Mouse (Mus musculus): ENCODE data around the gene Lamtor3. TPM values are rescaled to one million over a fixed set of nuclear protein-coding genes. Genes with fewer than 3 reads are reported as not detected.
"Not testable (repeated sequence)": the region's sequence is repeated elsewhere in the genome, so short reads cannot be mapped to it uniquely, and the experiment has no call there.

Gene Lamtor3
- polyA plus RNA-seq, 1 experiment: 102 TPM

DNA sequence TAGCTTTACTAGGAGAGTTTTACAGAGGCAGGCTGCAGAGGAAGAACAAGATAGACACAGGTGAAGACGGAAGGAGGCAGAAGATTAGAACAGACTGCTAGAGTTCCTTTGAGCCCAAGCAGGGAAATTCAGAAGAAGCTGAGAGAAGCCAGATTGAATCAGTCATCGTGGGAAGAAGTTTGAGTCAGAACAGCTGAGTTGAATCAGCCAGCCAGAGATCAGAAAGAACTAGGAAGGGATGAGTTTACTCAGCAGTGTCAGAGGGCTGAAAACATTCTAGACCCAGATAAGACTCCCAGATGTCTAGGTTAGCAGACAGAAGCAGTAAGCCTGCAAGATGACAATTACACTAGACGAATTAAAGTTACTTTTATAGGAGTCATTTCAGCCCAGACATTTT lies 15.7 kb downstream of the Lamtor3 start:
- no peak for DNase-seq (ENCODE audit: low spot score)

DNA sequence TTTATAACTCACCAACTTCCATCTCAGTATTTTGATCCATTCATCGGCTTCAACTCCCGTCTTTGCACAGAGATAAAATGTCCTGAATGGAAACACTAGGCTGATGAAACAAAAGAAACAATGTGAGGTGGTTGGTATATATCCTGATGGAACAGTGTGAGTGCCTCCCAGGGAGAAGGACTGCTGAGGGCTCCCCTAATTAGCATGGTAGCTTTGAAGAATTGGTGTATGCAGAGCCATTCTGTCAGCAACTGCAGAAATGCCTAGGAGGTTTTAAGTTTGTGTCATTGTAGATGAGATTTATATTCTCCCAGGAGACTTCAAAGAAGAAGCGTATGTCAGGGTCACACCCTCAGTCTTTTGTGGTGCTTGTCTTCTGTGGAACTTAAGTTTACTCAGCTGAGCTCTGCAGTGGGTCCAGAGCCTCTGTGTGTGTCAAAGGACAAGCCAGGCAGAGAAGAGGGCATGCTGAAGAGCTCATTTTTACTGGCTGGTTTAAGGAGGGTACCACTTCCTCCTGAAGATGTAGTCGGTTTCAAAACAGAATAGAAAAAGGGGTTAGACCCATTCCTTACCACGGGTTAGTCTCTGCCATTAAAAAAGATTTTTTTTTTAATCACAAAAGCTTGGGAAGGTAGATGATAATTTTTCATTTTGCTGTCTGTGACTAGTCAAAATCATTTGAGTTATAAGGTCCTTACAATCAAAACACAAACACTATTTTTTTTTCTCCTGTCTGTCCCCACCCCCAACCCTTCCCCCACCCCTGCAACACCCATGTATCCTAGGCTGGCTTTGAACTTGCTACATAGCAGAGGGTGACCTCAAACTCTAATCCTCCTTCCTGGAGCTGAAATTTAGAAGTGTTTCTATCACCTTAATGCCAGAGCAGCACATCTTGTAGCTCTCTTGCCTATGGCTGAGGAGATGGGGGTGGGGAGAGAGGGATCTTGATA lies 17.5 kb downstream of the Lamtor3 start:
- DNase-seq (ENCODE audit: low spot score): no peak

DNA sequence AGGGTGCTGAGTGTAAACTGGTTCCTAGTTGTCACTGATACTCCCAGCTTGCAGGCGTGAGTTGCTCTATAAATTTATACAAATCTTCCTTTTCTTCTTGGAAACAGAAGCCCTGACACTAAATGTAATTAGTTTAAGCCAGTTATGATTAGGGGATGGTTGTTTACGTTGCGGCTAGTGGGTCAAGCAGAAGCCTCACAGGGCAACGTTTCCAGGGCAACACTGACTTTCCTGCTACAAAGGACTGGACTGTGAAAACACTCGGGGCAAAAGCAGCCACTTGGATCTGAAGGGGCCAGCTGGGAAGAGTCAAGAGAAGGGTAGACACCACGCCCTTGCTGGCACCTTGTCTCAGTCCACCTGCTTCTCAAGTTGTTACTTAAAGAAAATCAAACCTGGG lies 18.2 kb downstream of the Lamtor3 start:
- no peak for DNase-seq (ENCODE audit: low spot score)

DNA sequence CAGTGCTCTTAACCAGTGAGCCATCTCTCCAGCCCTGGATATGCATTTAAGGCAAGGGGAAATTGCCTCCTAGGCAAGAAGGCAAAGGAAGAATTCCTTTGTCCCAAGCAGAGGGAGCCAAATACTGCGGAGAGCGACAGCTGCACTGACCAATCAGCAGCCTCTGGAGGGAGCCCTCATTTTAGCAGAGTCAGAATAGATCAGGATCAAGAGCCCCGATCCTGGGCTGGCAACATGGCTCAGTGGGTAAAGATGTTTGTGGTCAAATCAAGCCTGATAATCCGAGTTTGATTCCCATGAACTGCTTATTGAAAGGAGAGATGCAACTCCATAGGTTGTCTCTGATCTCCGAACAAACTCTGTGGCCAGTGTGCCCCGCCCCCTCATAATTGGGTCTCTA lies 20.3 kb downstream of the Lamtor3 start:
- DNase-seq (ENCODE audit: low spot score): no peak

DNA sequence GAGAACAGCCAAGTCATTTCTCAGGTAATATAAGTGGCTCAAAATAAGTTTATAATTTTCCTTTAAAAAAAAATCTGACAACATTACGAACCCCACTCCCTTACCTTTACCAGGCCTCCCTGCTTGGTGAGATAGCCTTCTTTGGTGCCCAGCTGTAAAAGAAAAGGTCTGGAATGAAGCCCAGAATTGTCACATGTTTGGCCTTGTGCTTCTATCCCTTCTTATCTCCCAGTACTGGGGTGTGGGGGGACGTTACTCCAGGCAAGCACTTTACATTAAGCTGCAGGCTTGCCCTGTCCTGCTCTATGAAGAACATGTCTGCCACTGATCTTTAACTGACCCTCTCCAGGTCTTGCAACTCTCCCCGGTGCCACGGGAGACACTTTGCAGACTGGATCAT lies 22.5 kb downstream of the Lamtor3 start:
- DNase-seq (ENCODE audit: low spot score): no peak

DNA sequence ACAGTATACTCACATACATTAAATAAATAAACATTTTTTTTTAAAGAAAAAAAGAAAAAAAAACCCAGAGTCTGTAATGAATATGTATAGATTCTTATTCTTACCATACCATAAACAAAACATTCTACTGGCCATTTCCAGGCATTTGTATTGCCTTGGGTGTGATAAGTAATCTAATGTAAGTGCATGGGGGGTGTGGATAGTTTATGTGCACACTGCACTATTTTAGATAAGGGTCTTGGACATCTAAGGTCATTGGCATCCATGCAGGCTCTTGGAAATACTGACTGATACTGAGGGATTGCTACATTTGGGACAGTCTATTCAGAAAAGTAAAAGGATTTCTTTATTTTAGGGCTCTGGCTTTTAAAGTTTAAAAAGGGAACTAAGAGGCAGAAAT lies 23.2 kb downstream of the Lamtor3 start:
- no peak for DNase-seq (ENCODE audit: low spot score)

DNA sequence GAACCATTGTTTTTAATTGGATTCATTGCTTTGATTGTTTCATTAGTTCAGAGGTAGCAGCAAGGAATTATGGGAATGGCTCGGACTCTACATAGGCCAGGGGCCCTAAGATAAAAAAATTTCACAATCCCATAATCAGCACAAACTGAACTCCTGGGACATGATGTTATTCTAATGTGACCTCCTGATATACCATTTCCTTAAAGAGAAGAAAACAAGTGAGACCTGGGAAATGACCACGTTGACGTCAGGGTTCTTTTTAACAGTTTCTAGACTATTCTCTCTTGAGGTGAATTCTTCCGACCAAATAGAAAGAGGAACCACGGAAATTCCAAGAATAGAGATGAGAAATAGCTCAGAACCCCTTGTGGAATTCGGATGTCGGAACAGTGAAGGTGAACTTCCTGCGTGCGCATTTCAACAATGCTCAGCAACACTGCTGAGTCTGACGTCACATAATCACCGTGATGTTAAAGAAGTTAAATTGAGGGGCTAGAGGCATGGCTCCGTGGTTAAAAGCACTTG lies 23.9 kb downstream of the Lamtor3 start:
- no peak for DNase-seq (ENCODE audit: low spot score)

DNA sequence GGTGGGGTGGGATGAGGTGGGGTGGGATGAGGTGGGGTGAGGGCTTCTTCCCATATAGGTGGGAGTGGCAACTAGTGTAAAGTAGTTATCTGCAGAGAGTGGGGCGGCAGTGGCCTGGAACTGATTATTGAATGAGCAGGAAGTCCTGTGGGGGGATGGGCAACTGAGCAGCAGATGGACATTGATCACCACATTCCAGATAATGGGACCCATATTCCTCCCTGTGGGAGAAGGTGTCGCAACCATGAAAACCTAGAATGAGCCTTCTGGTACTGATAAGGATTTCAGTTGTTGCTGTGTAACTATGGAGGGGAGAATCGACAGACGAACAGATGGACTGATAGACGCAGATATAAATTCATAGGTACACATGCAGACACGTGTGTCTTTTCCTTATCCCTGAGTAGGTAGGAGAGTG lies 25.4 kb downstream of the Lamtor3 start:
- no peak for DNase-seq (ENCODE audit: low spot score)

DNA sequence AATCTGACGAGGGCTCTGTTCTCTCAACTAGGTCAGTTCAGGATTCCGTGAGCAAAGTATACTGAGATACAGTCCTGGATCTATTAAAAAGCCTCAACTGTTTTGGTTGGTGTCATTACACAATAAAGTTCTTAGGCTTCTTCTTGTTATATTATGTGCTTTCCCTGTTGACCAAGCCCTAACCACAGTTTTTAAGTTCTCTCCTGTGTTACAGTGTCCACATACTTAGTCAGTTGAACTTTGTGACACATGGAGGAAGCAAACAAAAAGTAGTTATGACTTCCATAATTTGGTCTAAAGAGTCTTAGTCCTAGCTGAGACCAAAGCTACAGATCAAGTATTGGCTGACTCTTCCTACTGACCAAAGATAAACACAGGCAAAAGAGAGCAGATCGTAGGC lies 28.5 kb downstream of the Lamtor3 start:
- no peak for DNase-seq (ENCODE audit: low spot score)

DNA sequence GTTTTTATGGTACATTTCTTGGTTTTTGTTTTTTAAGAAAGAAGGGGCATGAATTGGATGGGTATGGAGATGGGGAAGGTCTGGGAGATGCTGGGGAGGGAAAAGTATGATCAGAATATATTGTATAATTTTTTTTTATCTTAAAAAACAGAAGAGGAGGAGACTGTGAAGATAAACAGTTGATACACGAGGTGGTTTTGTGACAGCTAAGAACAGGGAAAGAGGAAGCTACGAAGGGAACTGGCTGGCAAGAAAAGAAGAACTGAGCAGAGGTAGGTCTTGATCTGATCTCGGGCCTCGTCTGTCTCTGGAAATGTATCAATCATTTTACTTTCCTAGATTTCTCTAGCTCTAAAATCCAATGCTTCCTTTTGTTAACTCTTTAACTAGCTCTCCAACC lies 29.2 kb downstream of the Lamtor3 start:
- DNase-seq (ENCODE audit: low spot score): no peak

DNA sequence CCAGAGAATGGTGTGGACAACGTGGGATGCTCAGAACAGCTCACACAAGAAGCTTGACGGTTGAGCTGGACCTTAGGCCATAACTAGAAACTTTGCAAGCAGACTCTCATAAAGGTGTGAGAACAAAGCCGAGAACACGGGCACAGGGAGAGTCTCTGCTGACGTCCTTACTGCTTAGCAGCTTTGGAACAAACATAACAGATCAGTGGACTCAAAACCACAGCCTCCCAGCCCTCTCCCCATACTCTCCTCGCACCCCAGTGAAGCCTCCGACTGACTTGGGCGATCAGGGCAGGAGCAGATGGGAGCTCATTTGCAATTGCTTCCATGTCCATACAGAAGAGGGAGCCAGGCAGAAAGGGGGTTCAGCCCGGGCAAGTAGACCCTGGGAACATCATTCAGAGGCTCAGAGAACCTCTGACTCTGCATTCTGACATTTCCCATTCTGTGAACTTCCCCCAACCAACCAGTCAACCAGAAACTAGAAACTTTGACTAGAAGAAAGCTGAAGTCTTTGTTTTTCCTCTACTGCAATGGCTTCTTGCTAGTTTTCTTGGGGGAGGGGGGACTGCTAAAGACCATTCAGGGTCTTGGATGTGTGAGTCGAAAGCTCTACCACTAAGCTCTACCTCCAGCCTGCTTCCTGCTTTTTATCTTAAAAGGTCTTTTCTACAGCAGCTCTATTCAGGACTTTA lies 32.0 kb downstream of the Lamtor3 start:
- no peak for DNase-seq (ENCODE audit: low spot score)

DNA sequence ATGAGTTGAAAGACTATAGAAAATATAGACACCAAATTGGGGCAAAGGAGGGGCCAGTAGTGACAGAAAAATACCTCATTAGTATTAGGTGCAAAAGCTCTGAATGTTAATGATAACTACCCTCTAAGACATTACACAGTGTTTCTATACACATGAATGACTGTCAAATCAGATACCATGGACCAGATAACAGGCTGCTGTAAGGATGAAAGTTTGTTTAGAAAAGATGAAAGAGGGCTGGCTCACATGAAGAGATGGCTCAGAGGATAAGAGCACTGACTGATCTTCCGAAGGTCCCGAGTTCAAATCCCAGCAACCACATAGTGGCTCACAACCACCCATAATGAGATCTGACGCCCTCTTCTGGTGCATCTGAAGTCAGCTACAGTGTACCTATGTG lies 33.0 kb downstream of the Lamtor3 start:
- not testable (repeated sequence) for DNase-seq (ENCODE audit: low spot score)

DNA sequence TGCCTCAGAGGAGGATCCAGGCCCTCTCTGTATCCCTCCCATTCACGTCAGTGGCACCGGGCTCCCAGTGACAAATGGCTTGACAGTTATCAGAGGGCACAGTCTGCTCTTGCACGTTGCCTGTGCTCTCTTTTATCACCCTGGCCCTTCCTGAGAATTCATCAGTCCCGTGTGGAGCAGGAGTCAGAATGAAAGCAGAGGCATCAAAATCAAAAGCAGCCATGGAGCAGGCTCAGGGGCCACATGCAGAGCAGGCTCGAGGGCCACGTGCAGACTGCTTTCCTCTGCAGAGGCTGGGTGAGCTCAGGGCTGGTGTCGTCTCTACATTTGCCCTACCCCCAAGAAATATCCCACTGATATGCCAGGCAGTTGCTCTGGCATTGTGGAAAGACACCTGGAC lies 33.5 kb downstream of the Lamtor3 start:
- DNase-seq (ENCODE audit: low spot score): no peak

DNA sequence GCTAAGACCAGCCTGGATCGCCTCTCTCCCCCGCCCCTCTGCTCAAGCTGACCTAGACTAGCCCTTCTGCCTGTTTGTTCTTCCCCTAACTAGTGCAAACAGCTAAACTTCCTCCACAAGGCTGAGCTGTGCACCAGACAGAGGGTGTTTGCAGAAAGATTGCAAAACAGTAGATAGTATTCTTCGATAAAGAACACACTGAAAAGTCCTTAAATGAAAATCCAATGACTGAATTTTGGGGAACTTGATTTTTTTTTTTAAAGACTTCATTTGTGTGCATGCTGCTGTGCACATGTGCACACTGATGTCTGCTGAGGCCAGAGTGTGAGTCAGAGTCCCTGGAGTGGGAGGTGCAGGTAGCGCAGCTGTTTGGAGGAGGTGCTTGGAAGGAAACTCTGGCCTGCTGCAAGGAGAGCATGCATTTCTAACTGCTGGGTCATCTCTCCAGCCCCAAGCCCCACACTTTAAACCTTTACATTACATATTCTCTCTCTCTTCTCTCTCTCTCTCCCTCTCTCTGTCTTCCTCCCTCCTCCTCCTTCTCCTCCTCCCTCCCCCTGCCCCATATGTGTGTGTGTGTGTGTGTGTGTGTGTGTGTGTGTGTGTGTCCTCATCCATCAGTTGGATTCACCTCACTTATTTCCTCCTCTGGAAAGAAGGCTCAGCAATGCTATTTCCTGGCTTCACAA lies 34.1 kb downstream of the Lamtor3 start:
- DNase-seq (ENCODE audit: low spot score): no peak

DNA sequence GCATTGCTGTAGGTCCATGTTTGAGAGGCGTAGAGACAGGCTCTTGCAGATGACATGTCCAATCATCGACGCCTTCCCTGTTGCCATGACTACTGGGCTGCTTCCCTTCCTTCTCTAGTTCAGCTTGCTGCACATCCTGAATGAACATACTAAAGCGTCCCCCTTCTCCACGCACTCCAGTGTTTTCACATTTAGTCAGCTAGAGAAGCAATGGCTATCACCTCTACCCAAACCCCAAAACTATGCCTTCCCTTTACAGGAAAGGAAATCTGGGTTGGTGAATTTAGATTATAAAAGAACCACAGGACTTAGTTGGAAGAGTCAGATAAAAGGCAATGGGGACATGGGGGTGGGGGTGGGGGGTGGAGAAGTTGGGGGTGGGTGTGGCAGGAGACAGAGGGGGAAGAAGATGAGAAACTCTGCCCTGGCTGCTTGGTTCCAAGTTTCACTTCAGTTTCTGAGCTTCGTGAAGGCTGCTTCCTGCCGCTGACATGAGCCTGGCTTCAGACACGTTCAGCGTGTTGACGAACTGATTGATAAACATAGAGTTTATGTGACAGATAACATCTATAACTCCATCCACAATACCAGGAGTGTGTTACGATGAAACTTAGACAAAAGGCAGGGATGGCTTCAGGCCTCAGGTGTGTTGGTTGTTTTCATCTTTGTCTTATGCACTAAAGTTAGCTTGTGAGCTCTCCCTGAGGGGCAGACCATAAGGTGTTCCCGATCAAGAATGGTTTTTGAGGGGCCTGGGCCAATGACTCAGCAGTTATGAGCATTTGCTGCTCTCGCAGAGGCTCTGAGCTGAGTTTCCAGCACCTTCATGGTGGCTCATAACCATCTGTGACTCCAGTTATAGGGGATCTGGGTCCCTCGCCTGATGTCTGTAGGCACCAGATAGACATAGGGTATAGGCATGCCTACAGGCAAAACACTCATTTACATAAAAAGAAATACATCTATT lies 34.9 kb downstream of the Lamtor3 start:
- no peak for DNase-seq (ENCODE audit: low spot score)

DNA sequence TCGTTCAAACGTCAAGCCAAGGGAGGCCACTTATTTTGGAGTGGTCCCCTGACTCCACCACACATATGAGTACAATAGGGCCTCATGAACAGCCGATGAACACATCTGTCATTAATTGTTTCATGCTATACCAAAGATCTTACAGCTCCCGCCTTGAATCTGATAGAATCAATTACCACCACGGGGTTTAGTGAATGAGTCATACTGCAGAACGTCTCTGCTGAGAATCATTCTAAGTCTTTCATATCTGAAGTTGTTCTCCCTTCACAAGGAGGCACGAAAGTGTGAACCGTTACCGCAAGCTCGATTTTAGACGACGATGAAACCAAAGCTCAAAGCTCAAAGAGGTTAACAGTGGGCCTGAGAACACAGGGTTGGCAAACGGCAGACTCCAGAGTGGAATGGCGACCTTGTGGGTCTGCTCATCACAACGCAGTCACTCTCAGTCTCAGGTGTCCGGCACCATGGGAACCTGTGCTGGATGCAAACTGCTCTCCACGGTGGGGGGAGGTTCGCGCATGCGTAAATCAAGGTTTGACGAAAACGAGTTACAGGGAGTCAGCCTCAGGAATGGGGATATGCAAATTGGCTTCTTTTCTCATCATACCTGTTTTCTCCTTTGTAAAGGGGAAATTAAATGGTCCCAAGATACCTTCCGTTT lies 36.1 kb downstream of the Lamtor3 start:
- DNase-seq (ENCODE audit: low spot score): no peak

DNA sequence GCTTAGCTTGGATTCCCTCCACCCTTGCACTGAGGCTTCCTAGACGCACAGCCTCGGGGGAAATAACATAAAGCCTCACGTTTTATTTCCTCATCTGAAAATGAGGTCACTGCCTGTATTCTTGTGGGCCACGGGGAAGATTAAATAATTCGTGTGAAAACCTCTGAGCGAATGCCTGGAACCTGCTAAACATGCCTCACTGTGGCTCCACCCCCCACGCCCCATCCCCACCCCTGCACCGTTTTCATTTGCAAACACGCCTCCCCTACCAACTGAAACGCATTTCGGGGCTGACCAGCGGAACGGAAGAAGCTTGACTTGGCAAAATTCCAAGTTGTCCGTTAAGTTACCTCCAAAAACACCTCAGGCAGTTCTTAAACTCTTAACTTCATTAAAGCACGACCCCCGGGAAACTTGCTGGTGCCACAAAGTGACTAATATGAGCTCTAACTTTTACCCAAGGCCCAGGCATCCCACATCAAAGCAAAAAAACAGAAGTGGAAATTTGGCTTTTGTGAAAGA lies 37.3 kb downstream of the Lamtor3 start:
- DNase-seq (ENCODE audit: low spot score): no peak

DNA sequence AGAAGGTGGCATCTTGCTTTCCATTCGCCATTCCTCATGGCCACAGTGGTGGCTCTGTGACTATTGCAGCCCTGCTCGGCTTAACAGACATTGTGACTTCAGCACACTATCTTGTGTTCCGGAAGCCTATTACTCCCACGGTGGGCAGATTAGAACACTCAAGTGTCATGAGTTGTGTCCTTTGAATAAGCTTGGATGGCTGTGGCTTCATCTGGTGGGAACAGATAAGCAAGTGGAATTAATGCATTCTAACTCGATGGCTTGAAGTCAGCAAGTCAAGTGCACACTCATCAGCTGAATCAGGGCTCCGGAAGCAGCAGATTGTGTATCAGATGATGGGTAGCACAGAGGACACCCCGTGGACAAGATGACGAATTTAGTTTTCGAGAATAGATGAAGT lies 39.6 kb downstream of the Lamtor3 start:
- DNase-seq (ENCODE audit: low spot score): no peak

DNA sequence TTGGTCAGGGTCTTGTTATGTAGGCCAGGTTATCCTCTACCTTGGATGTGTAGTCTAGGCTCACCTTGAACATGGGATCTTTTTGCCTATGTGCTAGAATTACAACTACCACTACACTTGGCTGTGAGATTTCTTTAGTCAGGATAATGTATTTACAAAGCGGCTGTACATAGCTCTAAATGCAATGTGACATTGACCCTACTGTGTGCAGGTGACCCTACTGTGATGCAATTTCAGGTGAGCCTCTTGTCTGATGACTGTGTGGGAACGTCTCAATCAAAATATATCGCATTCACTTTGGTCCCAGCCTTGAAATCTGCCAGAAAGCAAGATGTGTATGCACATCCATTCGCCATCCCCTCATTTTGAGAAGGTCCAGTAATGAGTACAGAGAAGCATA lies 40.0 kb downstream of the Lamtor3 start:
- no peak for DNase-seq (ENCODE audit: low spot score)

DNA sequence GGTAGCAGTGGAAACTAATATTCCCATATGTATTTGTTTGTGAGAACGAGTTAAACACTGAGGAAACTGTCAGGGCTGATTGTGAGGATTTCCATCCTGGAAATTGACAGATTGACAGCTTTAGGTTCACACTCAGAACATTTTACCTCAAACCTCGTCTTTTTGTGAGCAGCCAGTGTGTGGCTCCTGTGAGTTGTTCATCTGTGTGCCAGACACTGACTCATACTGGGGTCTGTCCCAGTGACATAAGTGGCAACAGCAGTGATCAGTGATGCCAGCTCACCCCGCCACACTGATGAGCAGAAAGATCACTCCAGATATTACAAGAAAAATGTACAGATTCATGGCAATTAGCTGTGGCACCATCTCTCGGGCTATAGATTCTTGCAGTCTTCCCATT lies 41.1 kb downstream of the Lamtor3 start:
- no peak for DNase-seq (ENCODE audit: low spot score)

All from urinary bladder, adult 2 months (tissue).